Mouse (Mus musculus): ENCODE results near the gene Ceacam1. TPM values are rescaled to one million over a fixed set of nuclear protein-coding genes. Genes with fewer than 3 reads are reported as not detected.
"Not testable (repeated sequence)": the region's sequence is repeated elsewhere in the genome, so short reads cannot be mapped to it uniquely, and the experiment has no call there.

Gene Ceacam1
- polyA plus RNA-seq, 1 experiment = not detected

- Histone ChIP-seq H3K4me1 (ENCODE audit: control insufficient read depth, insufficient read depth, low read length) (peaks cover 4% of the 10 kb centered on the region; the same call in 1 of the 2 replicates), H3K27ac (ENCODE audit: insufficient read depth, low read depth, low read length) (no peak overlapping the region), H3K4me3 (ENCODE audit: insufficient read depth, low read depth, low read length) (no peak overlapping the region)
- TF ChIP-seq POLR2A (IDR thresholded peaks at IDR 0.05; ENCODE audit: insufficient read depth, low read depth, low read length) (no peak), CTCF (IDR thresholded peaks at IDR 0.05; ENCODE audit: insufficient read depth, low read depth, low read length) (no peak)
- 3% methylated on average over 1 of the region's 1 CpGs for WGBS
Observed at GRCm38 (mm10) chr7:25479440-25479839, 2.0 kb upstream of the Ceacam1 start.

GRCm38 (mm10) chr7:25477752-25478093 is 320 bp upstream of the Ceacam1 start:
- not testable (repeated sequence) for H3K4me1 ChIP-seq (ENCODE audit: control insufficient read depth, insufficient read depth, low read length); H3K27ac ChIP-seq (ENCODE audit: insufficient read depth, low read depth, low read length); H3K4me3 ChIP-seq (ENCODE audit: insufficient read depth, low read depth, low read length)
- 78% methylated on average over 2 of the region's 2 CpGs for WGBS

GRCm38 (mm10) chr7:25471821-25472220 is 5.6 kb downstream of the Ceacam1 start:
- WGBS = 85% methylated on average over 6 of the region's 6 CpGs
- H3K4me3 ChIP-seq (ENCODE audit: insufficient read depth, low read depth, low read length); H3K27ac ChIP-seq (ENCODE audit: insufficient read depth, low read depth, low read length); H3K4me1 ChIP-seq (ENCODE audit: control insufficient read depth, insufficient read depth, low read length): not testable (repeated sequence)

- H3K4me3 ChIP-seq (ENCODE audit: insufficient read depth, low read depth, low read length) = not testable (repeated sequence)
Observed at GRCm38 (mm10) chr7:25465586-25465985, 11.8 kb downstream of the Ceacam1 start.

GRCm38 (mm10) chr7:25465010-25465409 is 12.4 kb downstream of the Ceacam1 start:
- 97% methylated on average over 1 of the region's 1 CpGs for WGBS
- H3K4me1 ChIP-seq (ENCODE audit: control insufficient read depth, insufficient read depth, low read length) = no peaks in the 10 kb centered on the region
- TF ChIP-seq POLR2A (IDR thresholded peaks at IDR 0.05; ENCODE audit: insufficient read depth, low read depth, low read length) (no peak), CTCF (IDR thresholded peaks at IDR 0.05; ENCODE audit: insufficient read depth, low read depth, low read length) (no peak)
- no peak overlapping the region for H3K27ac ChIP-seq (ENCODE audit: insufficient read depth, low read depth, low read length)
- H3K4me3 ChIP-seq (ENCODE audit: insufficient read depth, low read depth, low read length) = no peak overlapping the region

More at GRCm38 (mm10) chr7:25465586-25465985, 11.8 kb downstream of the Ceacam1 start:
- WGBS = 86% methylated on average over 3 of the region's 3 CpGs
- not testable (repeated sequence) for H3K27ac ChIP-seq (ENCODE audit: insufficient read depth, low read depth, low read length); H3K4me1 ChIP-seq (ENCODE audit: control insufficient read depth, insufficient read depth, low read length)

GRCm38 (mm10) chr7:25462033-25462337 is 15.4 kb downstream of the Ceacam1 start:
- not testable (repeated sequence) for H3K4me3 ChIP-seq (ENCODE audit: insufficient read depth, low read depth, low read length); H3K27ac ChIP-seq (ENCODE audit: insufficient read depth, low read depth, low read length); H3K4me1 ChIP-seq (ENCODE audit: control insufficient read depth, insufficient read depth, low read length)
- no CpG with 5 or more reads among the region's 1 CpGs for WGBS

- H3K4me1 ChIP-seq (ENCODE audit: control insufficient read depth, insufficient read depth, low read length); H3K27ac ChIP-seq (ENCODE audit: insufficient read depth, low read depth, low read length); H3K4me3 ChIP-seq (ENCODE audit: insufficient read depth, low read depth, low read length): not testable (repeated sequence)
- WGBS = 30% methylated on average over 4 of the region's 5 CpGs
Observed at GRCm38 (mm10) chr7:25461336-25462032, 15.9 kb downstream of the Ceacam1 start.

GRCm38 (mm10) chr7:25452103-25452502 is 25.3 kb downstream of the Ceacam1 start:
- H3K4me1 ChIP-seq (ENCODE audit: control insufficient read depth, insufficient read depth, low read length) = no peaks in the 10 kb centered on the region
- 86% methylated on average over 3 of the region's 3 CpGs for WGBS
- H3K4me3 ChIP-seq (ENCODE audit: insufficient read depth, low read depth, low read length) = no peak overlapping the region
- TF ChIP-seq POLR2A (IDR thresholded peaks at IDR 0.05; ENCODE audit: insufficient read depth, low read depth, low read length) (no peak), CTCF (IDR thresholded peaks at IDR 0.05; ENCODE audit: insufficient read depth, low read depth, low read length) (no peak)
- H3K27ac ChIP-seq (ENCODE audit: insufficient read depth, low read depth, low read length) = no peak overlapping the region

- 80% methylated on average over 9 of the region's 9 CpGs for WGBS
- TF ChIP-seq POLR2A (IDR thresholded peaks at IDR 0.05; ENCODE audit: insufficient read depth, low read depth, low read length) (no peak), CTCF (IDR thresholded peaks at IDR 0.05; ENCODE audit: insufficient read depth, low read depth, low read length) (no peak)
- Histone ChIP-seq H3K4me1 (ENCODE audit: control insufficient read depth, insufficient read depth, low read length) (no peaks in the 10 kb centered on the region), H3K27ac (ENCODE audit: insufficient read depth, low read depth, low read length) (no peak overlapping the region), H3K4me3 (ENCODE audit: insufficient read depth, low read depth, low read length) (no peak overlapping the region)
Observed at GRCm38 (mm10) chr7:25449913-25450890, 27.2 kb downstream of the Ceacam1 start.

GRCm38 (mm10) chr7:25440816-25441153 is 36.6 kb downstream of the Ceacam1 start:
- H3K27ac ChIP-seq (ENCODE audit: insufficient read depth, low read depth, low read length) = no peak overlapping the region
- no peaks in the 10 kb centered on the region; the same call in 1 of the 2 replicates for H3K4me1 ChIP-seq (ENCODE audit: control insufficient read depth, insufficient read depth, low read length)
- no peak overlapping the region for H3K4me3 ChIP-seq (ENCODE audit: insufficient read depth, low read depth, low read length)
- 95% methylated on average over 6 of the region's 6 CpGs for WGBS
- no peak for TF ChIP-seq CTCF (IDR thresholded peaks at IDR 0.05; ENCODE audit: insufficient read depth, low read depth, low read length)
- no peak for TF ChIP-seq POLR2A (IDR thresholded peaks at IDR 0.05; ENCODE audit: insufficient read depth, low read depth, low read length)
